Mouse (Mus musculus): ENCODE results near the gene Acsm4. TPM values are rescaled to one million over a fixed set of nuclear protein-coding genes. Genes with fewer than 3 reads are reported as not detected.
A peak's percentile ranks its signal among the peaks of the same experiment; 100 is the strongest.
"Not testable (repeated sequence)": the region's sequence is repeated elsewhere in the genome, so short reads cannot be mapped to it uniquely, and the experiment has no call there.

Gene Acsm4
- polyA plus RNA-seq, 1 experiment from 2014 or later: not detected

GRCm38 (mm10) chr7:119720947-119721310, 31.1 kb downstream of the Acsm4 start:
- Histone ChIP-seq H3K4me1 (replicated peaks) (peaks cover 13% of the 10 kb centered on the region), H3K9me3 (replicated peaks) (no peaks in the 10 kb centered on the region), H3K4me3 (replicated peaks) (peak overlapping the region; percentile 87), H3K4me2 (peak overlapping the region; percentile 79), H3K27ac (no peak overlapping the region), H3K9ac (peak overlapping the region; percentile 82), H3K36me3 (peaks cover 27% of the 10 kb centered on the region), H3K27me3 (no peaks in the 10 kb centered on the region)
- ATAC-seq (ENCODE audit: low read depth): peak; percentile 16; the same call in 1 of the 2 replicates
- WGBS (ENCODE audit: insufficient replicate concordance): 15% methylated on average over 8 of the region's 8 CpGs
- no peak for DNase-seq

DNA sequence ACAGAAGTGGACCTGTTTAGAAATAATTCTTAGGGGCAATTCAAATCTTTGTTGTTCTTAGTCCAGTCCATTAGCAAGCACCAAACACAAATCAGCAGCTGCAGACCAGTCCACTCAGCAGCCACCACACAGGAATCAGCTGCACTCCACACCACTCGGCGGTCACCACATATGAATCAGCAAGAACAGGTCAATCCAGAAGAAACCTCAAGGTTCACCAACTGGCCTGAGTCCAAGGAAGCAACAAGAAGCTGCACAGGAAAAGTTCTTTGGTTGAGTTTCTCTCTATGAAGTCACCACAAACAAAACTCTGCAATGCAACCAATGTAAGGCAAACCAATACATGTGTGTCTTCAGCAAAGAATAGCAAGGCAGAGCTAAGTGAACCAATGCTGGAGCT, 37.8 kb downstream of the Acsm4 start:
- H3K9ac ChIP-seq: no peak overlapping the region
- no peaks in the 10 kb centered on the region for H3K9me3 ChIP-seq (replicated peaks)
- no peak overlapping the region for H3K4me3 ChIP-seq (replicated peaks)
- WGBS (ENCODE audit: insufficient replicate concordance): 61% methylated on average over 2 of the region's 2 CpGs
- DNase-seq (no peak), ATAC-seq (ENCODE audit: low read depth) (no peak)
- no peaks in the 10 kb centered on the region for H3K36me3 ChIP-seq
- H3K27me3 ChIP-seq: no peaks in the 10 kb centered on the region
- no peak overlapping the region for H3K4me2 ChIP-seq
- H3K27ac ChIP-seq: no peak overlapping the region
- no peaks in the 10 kb centered on the region for H3K4me1 ChIP-seq (replicated peaks)

- H3K27ac ChIP-seq; ATAC-seq (ENCODE audit: low read depth); H3K9ac ChIP-seq; H3K27me3 ChIP-seq; H3K4me2 ChIP-seq; H3K9me3 ChIP-seq (replicated peaks); H3K4me1 ChIP-seq (replicated peaks); H3K4me3 ChIP-seq (replicated peaks); H3K36me3 ChIP-seq; DNase-seq: not testable (repeated sequence)
- 63% methylated on average over 4 of the region's 4 CpGs for WGBS (ENCODE audit: insufficient replicate concordance)
Observed at GRCm38 (mm10) chr7:119731262-119731661, 41.4 kb downstream of the Acsm4 start.

- Histone ChIP-seq H3K27ac (no peak overlapping the region), H3K9me3 (replicated peaks) (0 out of 2 replicates have a peak, but pooled peaks cover 3% of the 10 kb centered on the region), H3K4me2 (no peak overlapping the region), H3K9ac (no peak overlapping the region), H3K36me3 (no peaks in the 10 kb centered on the region), H3K27me3 (peaks cover 11% of the 10 kb centered on the region), H3K4me1 (replicated peaks) (no peaks in the 10 kb centered on the region), H3K4me3 (replicated peaks) (no peak overlapping the region)
- ATAC-seq (ENCODE audit: low read depth): no peak
- WGBS (ENCODE audit: insufficient replicate concordance): 74% methylated on average over 2 of the region's 2 CpGs
- no peak for DNase-seq
Observed at GRCm38 (mm10) chr7:119738877-119739276, 49.1 kb downstream of the Acsm4 start.

DNA sequence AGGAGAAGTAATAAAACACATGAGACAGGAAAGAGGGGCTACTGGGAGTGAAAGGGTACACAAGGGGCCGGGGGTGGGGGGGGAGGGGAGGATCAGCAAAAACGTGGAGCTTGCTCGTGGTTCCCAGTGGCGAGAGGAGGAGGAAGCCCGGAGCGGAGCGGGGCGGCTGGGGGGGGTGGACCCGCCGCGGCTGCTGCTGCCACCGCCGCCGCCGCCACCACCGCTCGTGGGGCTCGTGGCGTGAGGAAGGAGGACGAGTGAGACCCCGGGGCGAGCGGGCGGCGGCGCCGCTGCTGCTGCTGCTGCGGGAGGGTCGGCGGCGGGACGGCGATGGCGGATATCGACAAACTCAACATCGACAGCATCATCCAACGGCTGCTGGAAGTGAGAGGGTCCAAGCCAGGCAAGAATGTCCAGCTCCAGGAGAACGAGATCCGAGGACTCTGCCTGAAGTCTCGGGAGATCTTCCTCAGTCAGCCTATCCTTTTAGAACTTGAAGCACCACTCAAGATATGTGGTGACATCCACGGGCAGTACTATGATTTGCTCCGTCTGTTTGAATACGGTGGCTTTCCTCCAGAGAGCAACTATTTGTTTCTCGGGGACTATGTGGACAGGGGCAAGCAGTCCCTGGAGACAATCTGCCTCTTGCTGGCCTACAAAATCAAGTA, 50.1 kb downstream of the Acsm4 start:
- H3K9ac ChIP-seq; DNase-seq; H3K36me3 ChIP-seq; H3K9me3 ChIP-seq (replicated peaks); H3K4me1 ChIP-seq (replicated peaks); H3K27ac ChIP-seq; ATAC-seq (ENCODE audit: low read depth): not testable (repeated sequence)
- Histone ChIP-seq H3K4me2 (peak overlapping the region; percentile 37; the same call in 1 of the 2 replicates), H3K27me3 (peaks cover 11% of the 10 kb centered on the region), H3K4me3 (replicated peaks) (peak overlapping the region; percentile 33; the same call in 1 of the 2 replicates)
- 3% methylated on average over 28 of the region's 44 CpGs for WGBS (ENCODE audit: insufficient replicate concordance)

- peak; percentile 16 for DNase-seq
- Histone ChIP-seq H3K27me3 (0 out of 2 replicates have a peak, but pooled peaks cover 5% of the 10 kb centered on the region), H3K4me1 (replicated peaks) (peaks cover 4% of the 10 kb centered on the region; the same call in 1 of the 2 replicates), H3K4me3 (replicated peaks) (peak overlapping the region; percentile 21), H3K9ac (no peak overlapping the region), H3K27ac (no peak overlapping the region), H3K4me2 (peak overlapping the region; percentile 45), H3K9me3 (replicated peaks) (no peaks in the 10 kb centered on the region), H3K36me3 (no peaks in the 10 kb centered on the region)
- ATAC-seq (ENCODE audit: low read depth): peak; percentile 50; the same call in 1 of the 2 replicates
- 14% methylated on average over 30 of the region's 34 CpGs for WGBS (ENCODE audit: insufficient replicate concordance)
Observed at GRCm38 (mm10) chr7:119744321-119744720, 54.5 kb downstream of the Acsm4 start.

DNA sequence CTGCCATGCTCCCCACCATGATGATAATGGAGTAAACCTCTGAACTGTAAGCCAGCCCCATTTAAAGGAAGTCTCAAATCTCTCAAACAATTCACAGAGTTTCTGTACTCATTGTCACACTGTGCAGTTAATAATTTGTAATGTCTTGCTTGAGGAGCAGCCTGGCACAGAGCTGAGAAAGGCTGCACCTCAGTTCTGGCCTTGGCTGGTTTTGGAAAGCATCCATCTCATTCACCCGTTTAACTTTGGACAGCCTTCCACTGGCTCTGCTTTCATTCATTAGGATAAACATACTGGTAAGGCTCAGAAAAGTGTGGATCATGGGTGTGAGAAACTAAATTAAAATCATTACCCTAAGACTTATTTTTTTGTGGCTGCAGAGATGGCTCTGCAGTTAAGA, 56.0 kb downstream of the Acsm4 start:
- H3K9ac ChIP-seq: no peak overlapping the region
- ATAC-seq (ENCODE audit: low read depth) (no peak), DNase-seq (no peak)
- WGBS (ENCODE audit: insufficient replicate concordance): 66% methylated on average over 1 of the region's 1 CpGs
- no peaks in the 10 kb centered on the region for H3K9me3 ChIP-seq (replicated peaks)
- peaks cover 4% of the 10 kb centered on the region; the same call in 1 of the 2 replicates for H3K4me1 ChIP-seq (replicated peaks)
- no peak overlapping the region for H3K4me2 ChIP-seq
- no peak overlapping the region for H3K27ac ChIP-seq
- 0 out of 2 replicates have a peak, but pooled peaks cover 5% of the 10 kb centered on the region for H3K27me3 ChIP-seq
- no peaks in the 10 kb centered on the region for H3K36me3 ChIP-seq
- no peak overlapping the region for H3K4me3 ChIP-seq (replicated peaks)

DNA sequence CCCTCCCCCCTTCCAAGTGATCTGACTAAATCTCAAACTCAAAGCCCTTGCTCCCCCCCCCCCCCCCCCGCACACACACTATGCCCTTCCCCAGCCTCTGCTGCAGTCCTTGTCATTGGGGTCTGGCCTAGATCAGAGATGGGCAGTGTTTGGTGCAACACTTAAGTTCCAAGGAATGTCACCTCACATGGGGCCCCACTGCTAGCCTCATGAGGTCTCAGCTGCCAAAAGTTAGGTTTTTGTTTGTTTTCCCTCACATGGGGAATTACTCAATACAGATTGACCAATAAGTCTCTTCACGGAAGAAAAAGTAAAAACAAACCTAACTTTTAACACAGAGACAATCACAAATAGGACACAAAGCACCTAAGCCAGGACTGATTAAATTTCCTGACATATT, 58.9 kb downstream of the Acsm4 start:
- no peak overlapping the region for H3K9ac ChIP-seq
- no peaks in the 10 kb centered on the region for H3K27me3 ChIP-seq
- H3K4me2 ChIP-seq: no peak overlapping the region
- DNase-seq (no peak), ATAC-seq (ENCODE audit: low read depth) (peak; percentile 26; the same call in 1 of the 2 replicates)
- H3K4me3 ChIP-seq (replicated peaks): no peak overlapping the region
- peaks cover 4% of the 10 kb centered on the region; the same call in 1 of the 2 replicates for H3K4me1 ChIP-seq (replicated peaks)
- 48% methylated on average over 1 of the region's 2 CpGs for WGBS (ENCODE audit: insufficient replicate concordance)
- H3K9me3 ChIP-seq (replicated peaks): no peaks in the 10 kb centered on the region
- H3K36me3 ChIP-seq: no peaks in the 10 kb centered on the region
- H3K27ac ChIP-seq: no peak overlapping the region

GRCm38 (mm10) chr7:119749942-119750341, 60.1 kb downstream of the Acsm4 start:
- no peaks in the 10 kb centered on the region for H3K4me1 ChIP-seq (replicated peaks)
- H3K27ac ChIP-seq: no peak overlapping the region
- H3K9me3 ChIP-seq (replicated peaks): no peaks in the 10 kb centered on the region
- H3K4me2 ChIP-seq: no peak overlapping the region
- H3K9ac ChIP-seq: no peak overlapping the region
- DNase-seq: no peak
- WGBS (ENCODE audit: insufficient replicate concordance): 41% methylated on average over 2 of the region's 2 CpGs
- no peak overlapping the region for H3K4me3 ChIP-seq (replicated peaks)
- no peaks in the 10 kb centered on the region for H3K36me3 ChIP-seq
- no peaks in the 10 kb centered on the region for H3K27me3 ChIP-seq
- ATAC-seq (ENCODE audit: low read depth): no peak

- no peaks in the 10 kb centered on the region for H3K36me3 ChIP-seq
- no peaks in the 10 kb centered on the region for H3K9me3 ChIP-seq (replicated peaks)
- no peak overlapping the region for H3K9ac ChIP-seq
- no peak overlapping the region for H3K4me3 ChIP-seq (replicated peaks)
- 66% methylated on average over 1 of the region's 1 CpGs for WGBS (ENCODE audit: insufficient replicate concordance)
- H3K4me1 ChIP-seq (replicated peaks): no peaks in the 10 kb centered on the region
- no peaks in the 10 kb centered on the region for H3K27me3 ChIP-seq
- no peak for DNase-seq
- H3K4me2 ChIP-seq: no peak overlapping the region
- ATAC-seq (ENCODE audit: low read depth): no peak
- H3K27ac ChIP-seq: no peak overlapping the region
Observed at GRCm38 (mm10) chr7:119753696-119754095, 63.9 kb downstream of the Acsm4 start.

DNA sequence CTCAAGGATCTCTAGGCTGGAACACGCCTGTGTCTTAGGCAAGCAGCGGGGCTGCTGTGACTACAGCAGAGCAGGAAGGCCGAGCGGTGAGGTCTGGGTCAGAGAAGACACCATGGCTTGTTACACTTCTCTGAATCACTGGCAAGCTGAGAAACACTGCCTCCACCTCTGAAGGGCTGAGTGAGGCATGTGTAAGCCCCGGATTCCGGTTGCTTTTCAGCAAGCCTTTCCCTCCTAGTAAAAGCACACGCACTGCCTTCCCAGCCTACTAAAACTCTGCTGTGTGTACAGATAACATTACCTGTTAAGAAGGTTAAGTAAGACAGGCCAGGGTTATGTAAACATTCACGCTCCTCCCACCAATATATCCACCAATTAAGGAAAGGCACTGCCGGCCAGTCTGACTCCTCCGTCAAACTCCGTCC, 70.7 kb downstream of the Acsm4 start, which contains the start of gene Acsm3:
Gene Acsm3 (plus strand): TSS at position 397 of the 425 bp plus-strand sequence.
- Histone ChIP-seq H3K4me1 (replicated peaks) (no peaks in the 10 kb centered on the region), H3K36me3 (no peaks in the 10 kb centered on the region), H3K27me3 (no peaks in the 10 kb centered on the region), H3K4me2 (peak within 1 kb of the TSS; percentile 20; the same call in 1 of the 2 replicates), H3K27ac (no peak within 1 kb of the TSS), H3K9me3 (replicated peaks) (no peaks in the 10 kb centered on the region), H3K9ac (no peak within 1 kb of the TSS), H3K4me3 (replicated peaks) (no peak within 1 kb of the TSS)
- ATAC-seq (ENCODE audit: low read depth): peak; percentile 43; the same call in 1 of the 2 replicates
- no peak for DNase-seq
- WGBS (ENCODE audit: insufficient replicate concordance): 64% methylated on average over 11 of the region's 11 CpGs

Data from liver, embryonic 13.5 days (tissue).